Mouse (Mus musculus): Measurements from ENCODE around the gene Trim37.

DNA sequence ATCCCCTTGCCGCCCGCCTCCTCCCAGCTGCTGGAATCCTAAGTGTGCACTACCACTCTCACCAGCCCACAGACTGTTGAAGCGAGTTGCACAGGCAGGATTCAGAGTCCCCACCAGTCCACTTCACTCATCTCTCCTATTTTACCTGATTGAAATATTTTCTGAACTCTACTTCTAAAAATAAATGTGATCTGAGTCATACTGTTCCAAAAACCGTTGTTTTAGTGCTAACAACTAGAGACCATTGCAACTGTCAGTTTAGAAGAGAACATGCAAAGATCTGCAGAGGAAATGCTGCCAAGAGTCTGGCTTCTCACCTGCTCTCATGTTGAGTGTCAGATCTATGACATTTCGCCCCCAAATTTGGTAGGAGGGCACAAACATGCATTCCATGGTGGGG, 106.5 kb downstream of the Trim37 start:
- TF ChIP-seq CTCF (IDR thresholded peaks at IDR 0.05; ENCODE audit: borderline replicate concordance, insufficient read depth, low read length) (no peak), POLR2A (IDR thresholded peaks at IDR 0.05; ENCODE audit: low read depth, low read length) (no peak)
